Mouse (Mus musculus): ENCODE results near the gene 6430628N08Rik. TPM values are rescaled to one million over a fixed set of nuclear protein-coding genes. Genes with fewer than 3 reads are reported as not detected.
A peak's percentile ranks its signal among the peaks of the same experiment; 100 is the strongest.

The 6430628N08Rik gene
- not detected in 2 replicates for polyA plus RNA-seq (2016; fragmentation: Nextera tagmentation; extraction: Ambion mirVana)

DNA sequence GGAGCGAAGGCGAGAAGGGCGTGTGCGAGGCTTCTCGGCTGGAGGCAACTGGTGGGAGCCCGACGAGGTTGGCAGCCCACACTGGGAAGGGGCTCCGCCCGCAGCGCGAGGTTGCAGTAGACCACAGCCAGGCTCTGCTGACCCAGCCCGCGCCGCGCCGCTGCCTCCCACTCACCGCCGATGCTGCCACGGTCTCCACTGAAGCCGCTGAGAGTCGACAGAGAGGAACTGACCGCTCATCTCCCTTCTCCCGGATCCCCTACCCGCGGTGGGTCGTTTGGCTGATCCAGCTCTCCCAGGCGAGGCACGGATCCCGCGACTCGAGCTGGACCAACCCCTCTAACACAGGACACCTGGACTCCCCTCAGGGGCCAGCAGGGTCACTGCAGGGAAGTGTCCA lies at the start of gene 6430628N08Rik:
6430628N08Rik (plus strand) TSS at position 113 of the 400 bp plus-strand sequence.
- peak within 1 kb of the TSS; percentile 60 for H3K4me2 ChIP-seq
- no peak within 1 kb of the TSS for H3K27ac ChIP-seq
- no peaks in the 10 kb centered on the region for H3K9me3 ChIP-seq
- H3K27me3 ChIP-seq, result peaks cover 70% of the 10 kb centered on the region
- ATAC-seq (ENCODE audit: low FRiP score), result peak; percentile 54
- H3K4me3 ChIP-seq (replicated peaks), result peak within 1 kb of the TSS; percentile 31
- H3K9ac ChIP-seq, result peak within 1 kb of the TSS; percentile 54
- H3K4me1 ChIP-seq, result peaks cover 11% of the 10 kb centered on the region
- H3K36me3 ChIP-seq (replicated peaks), result no peaks in the 10 kb centered on the region
- under 1% methylated on average over 31 of the region's 31 CpGs for WGBS

GRCm38 (mm10) chr4:115840842-115841241 lies 49.6 kb upstream of the 6430628N08Rik start:
- ATAC-seq (ENCODE audit: low FRiP score), result no peak
- WGBS, result 92% methylated on average over 4 of the region's 4 CpGs
- Histone ChIP-seq H3K4me3 (replicated peaks) (no peak overlapping the region), H3K27me3 (no peaks in the 10 kb centered on the region), H3K9me3 (no peaks in the 10 kb centered on the region), H3K4me1 (peaks cover 12% of the 10 kb centered on the region), H3K36me3 (replicated peaks) (no peaks in the 10 kb centered on the region), H3K27ac (no peak overlapping the region), H3K9ac (no peak overlapping the region), H3K4me2 (no peak overlapping the region)

DNA sequence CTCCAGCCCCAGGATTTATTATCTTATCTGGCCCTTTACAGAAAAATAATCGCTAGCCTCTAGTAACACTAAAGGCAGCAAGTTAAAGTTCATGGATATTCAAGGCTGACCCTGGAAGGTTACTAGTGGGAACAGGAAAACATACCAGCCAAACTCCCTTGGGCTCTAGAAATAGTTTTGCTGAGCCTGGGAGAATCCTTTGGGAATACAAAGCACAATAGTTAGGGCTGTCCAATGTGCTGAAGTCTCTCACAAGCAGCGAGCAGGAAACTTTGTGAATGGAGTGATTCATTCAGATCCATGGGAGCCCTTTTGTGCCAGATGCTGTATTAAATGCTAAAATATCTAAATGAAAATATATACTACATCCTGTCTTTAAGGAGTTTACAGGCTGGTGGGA lies 43.8 kb upstream of the 6430628N08Rik start:
- 61% methylated on average over 2 of the region's 2 CpGs for WGBS
- H3K9ac ChIP-seq, result no peak overlapping the region
- H3K27ac ChIP-seq, result no peak overlapping the region
- ATAC-seq (ENCODE audit: low FRiP score), result no peak
- no peaks in the 10 kb centered on the region for H3K9me3 ChIP-seq
- no peak overlapping the region for H3K4me3 ChIP-seq (replicated peaks)
- no peak overlapping the region for H3K4me2 ChIP-seq
- peaks cover 5% of the 10 kb centered on the region; the same call in 1 of the 2 replicates for H3K4me1 ChIP-seq
- H3K27me3 ChIP-seq, result no peaks in the 10 kb centered on the region
- H3K36me3 ChIP-seq (replicated peaks), result peaks cover 15% of the 10 kb centered on the region

- no peak for ATAC-seq (ENCODE audit: low FRiP score)
Measured at GRCm38 (mm10) chr4:115847377-115847776, 43.1 kb upstream of the 6430628N08Rik start.

DNA sequence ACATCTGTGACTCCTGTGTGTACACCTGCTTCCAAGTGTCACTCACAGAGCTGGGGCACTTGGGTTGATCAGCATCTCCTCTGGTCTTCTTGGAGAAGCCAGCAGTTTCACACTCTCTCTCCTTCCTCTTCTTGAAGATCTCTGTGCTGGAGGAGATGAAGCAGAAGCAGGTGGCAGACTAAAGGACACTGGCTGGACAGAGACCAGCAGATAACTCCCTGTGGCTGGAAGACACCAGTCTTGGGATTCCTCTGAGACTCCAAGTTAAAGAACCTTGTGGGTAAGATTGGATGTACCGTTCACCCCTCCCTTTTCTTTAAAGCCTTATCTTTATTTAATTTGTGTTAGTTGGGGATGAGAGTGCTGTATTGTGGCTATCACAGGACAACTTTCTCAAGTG lies 42.4 kb upstream of the 6430628N08Rik start:
- ATAC-seq (ENCODE audit: low FRiP score), result no peak
- H3K9me3 ChIP-seq, result no peaks in the 10 kb centered on the region
- peaks cover 5% of the 10 kb centered on the region; the same call in 1 of the 2 replicates for H3K4me1 ChIP-seq
- H3K27me3 ChIP-seq, result no peaks in the 10 kb centered on the region
- WGBS, result 93% methylated on average over 1 of the region's 1 CpGs
- no peak overlapping the region for H3K4me2 ChIP-seq
- no peak overlapping the region for H3K4me3 ChIP-seq (replicated peaks)
- no peak overlapping the region for H3K27ac ChIP-seq
- H3K36me3 ChIP-seq (replicated peaks), result peaks cover 25% of the 10 kb centered on the region
- H3K9ac ChIP-seq, result no peak overlapping the region

More at GRCm38 (mm10) chr4:115847377-115847776, 43.1 kb upstream of the 6430628N08Rik start:
- H3K9me3 ChIP-seq, result no peaks in the 10 kb centered on the region
- no peaks in the 10 kb centered on the region for H3K27me3 ChIP-seq
- H3K4me3 ChIP-seq (replicated peaks), result no peak overlapping the region
- no peak overlapping the region for H3K27ac ChIP-seq
- H3K4me2 ChIP-seq, result no peak overlapping the region
- H3K36me3 ChIP-seq (replicated peaks), result peaks cover 18% of the 10 kb centered on the region
- H3K4me1 ChIP-seq, result peaks cover 5% of the 10 kb centered on the region; the same call in 1 of the 2 replicates
- no peak overlapping the region for H3K9ac ChIP-seq
- 50% methylated on average over 5 of the region's 5 CpGs for WGBS

DNA sequence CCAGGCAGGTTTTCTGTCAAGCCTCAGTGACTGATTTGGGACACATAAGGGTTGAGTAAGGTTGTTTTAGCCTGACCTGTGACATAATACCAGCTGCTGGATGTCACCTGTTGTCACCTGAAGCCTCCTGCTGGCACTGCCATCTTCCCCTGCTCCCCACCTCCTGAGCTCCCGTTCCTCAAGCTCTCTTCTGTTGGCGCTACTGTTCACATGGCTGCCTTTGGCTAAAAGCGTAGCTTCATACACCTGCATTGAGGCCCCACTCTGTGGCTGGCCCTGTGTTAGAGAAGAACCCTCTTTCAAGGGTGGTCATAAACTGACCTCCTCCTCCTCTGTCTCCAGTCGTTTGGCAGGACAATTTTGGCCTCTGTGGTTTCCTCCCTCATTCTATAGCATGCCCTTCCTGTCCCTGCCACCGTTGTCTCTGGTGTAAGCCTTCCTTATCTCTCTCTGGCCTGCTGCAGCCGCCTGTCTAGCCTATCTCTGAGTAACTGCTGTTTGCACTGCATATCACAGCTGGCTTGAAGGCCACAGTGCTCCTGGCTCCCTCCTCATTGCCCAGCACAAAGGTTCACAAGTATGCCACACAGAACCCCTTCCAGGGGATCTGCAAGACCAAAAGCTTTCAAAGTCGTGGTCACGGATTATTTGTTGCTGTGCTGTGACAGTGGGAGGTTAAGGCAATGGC lies 41.3 kb upstream of the 6430628N08Rik start:
- H3K27ac ChIP-seq, result no peak overlapping the region
- 80% methylated on average over 8 of the region's 8 CpGs for WGBS

GRCm38 (mm10) chr4:115850111-115850510 lies 40.4 kb upstream of the 6430628N08Rik start:
- H3K36me3 ChIP-seq (replicated peaks), result peaks cover 25% of the 10 kb centered on the region
- 88% methylated on average over 2 of the region's 2 CpGs for WGBS

More for the DNA sequence above, 41.3 kb upstream of the 6430628N08Rik start:
- H3K4me2 ChIP-seq, result no peak overlapping the region
- H3K4me3 ChIP-seq (replicated peaks), result no peak overlapping the region
- H3K27me3 ChIP-seq, result no peaks in the 10 kb centered on the region
- peaks cover 5% of the 10 kb centered on the region; the same call in 1 of the 2 replicates for H3K4me1 ChIP-seq
- no peak overlapping the region for H3K9ac ChIP-seq
- H3K36me3 ChIP-seq (replicated peaks), result peaks cover 25% of the 10 kb centered on the region
- no peak for ATAC-seq (ENCODE audit: low FRiP score)
- H3K9me3 ChIP-seq, result no peaks in the 10 kb centered on the region

GRCm38 (mm10) chr4:115850631-115851030 lies 39.8 kb upstream of the 6430628N08Rik start:
- H3K36me3 ChIP-seq (replicated peaks), result peaks cover 25% of the 10 kb centered on the region
- no peaks in the 10 kb centered on the region for H3K9me3 ChIP-seq
- no peak overlapping the region for H3K4me3 ChIP-seq (replicated peaks)
- no peaks in the 10 kb centered on the region for H3K27me3 ChIP-seq
- no peak for ATAC-seq (ENCODE audit: low FRiP score)
- H3K27ac ChIP-seq, result no peak overlapping the region
- no peak overlapping the region for H3K4me2 ChIP-seq
- peaks cover 14% of the 10 kb centered on the region for H3K4me1 ChIP-seq
- H3K9ac ChIP-seq, result no peak overlapping the region
- WGBS, result 76% methylated on average over 2 of the region's 2 CpGs

More at GRCm38 (mm10) chr4:115850111-115850510, 40.4 kb upstream of the 6430628N08Rik start:
- no peak overlapping the region for H3K27ac ChIP-seq
- H3K4me3 ChIP-seq (replicated peaks), result no peak overlapping the region
- H3K9me3 ChIP-seq, result no peaks in the 10 kb centered on the region
- H3K27me3 ChIP-seq, result no peaks in the 10 kb centered on the region
- H3K9ac ChIP-seq, result no peak overlapping the region
- no peak overlapping the region for H3K4me2 ChIP-seq
- no peak for ATAC-seq (ENCODE audit: low FRiP score)
- peaks cover 9% of the 10 kb centered on the region for H3K4me1 ChIP-seq

DNA sequence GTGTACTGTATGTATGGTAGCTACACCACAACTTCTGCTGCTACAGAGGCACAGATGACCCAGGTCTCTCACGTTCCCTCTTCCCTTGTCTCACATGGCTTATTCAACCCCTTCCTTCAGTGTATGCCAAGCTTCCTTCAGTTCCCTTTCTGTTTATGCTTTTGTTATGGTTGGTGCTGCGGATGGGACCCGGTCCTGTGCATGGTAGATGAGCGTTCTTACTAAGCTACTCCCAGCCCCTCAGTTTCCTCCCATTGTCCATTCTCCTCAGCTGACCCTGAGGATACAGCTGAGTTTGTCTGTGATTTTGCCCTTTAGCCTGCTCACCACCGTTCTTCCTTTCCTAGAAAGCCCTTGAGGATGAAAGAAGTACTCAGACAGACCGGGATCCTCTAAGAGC lies 38.9 kb upstream of the 6430628N08Rik start:
- no peak overlapping the region for H3K4me3 ChIP-seq (replicated peaks)
- H3K4me2 ChIP-seq, result no peak overlapping the region
- no peak overlapping the region for H3K27ac ChIP-seq
- WGBS, result 87% methylated on average over 6 of the region's 6 CpGs
- H3K4me1 ChIP-seq, result peaks cover 23% of the 10 kb centered on the region
- no peak for ATAC-seq (ENCODE audit: low FRiP score)
- no peaks in the 10 kb centered on the region for H3K27me3 ChIP-seq
- peaks cover 25% of the 10 kb centered on the region for H3K36me3 ChIP-seq (replicated peaks)
- no peak overlapping the region for H3K9ac ChIP-seq
- H3K9me3 ChIP-seq, result no peaks in the 10 kb centered on the region

DNA sequence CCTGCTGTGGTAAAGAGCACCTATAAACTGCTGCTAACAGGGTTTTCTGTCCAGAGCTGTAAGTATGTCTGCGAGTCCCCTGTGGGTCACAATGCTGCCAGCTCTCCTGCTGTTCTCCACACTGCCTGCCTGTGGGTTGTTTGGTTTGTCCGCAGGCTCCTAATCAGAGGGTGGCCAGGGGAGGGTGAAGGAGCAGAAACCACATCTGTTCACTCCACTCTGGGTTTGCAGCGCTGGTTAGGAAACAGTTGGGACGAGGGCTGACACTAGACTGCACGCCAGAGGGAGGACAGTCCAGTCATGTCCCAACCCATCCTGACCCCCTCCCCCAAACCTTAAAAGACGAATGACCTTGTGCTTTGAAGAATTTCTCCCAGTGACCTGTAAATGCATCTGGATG lies 35.4 kb upstream of the 6430628N08Rik start:
- Histone ChIP-seq H3K27me3 (no peaks in the 10 kb centered on the region), H3K36me3 (replicated peaks) (peaks cover 43% of the 10 kb centered on the region), H3K4me1 (peaks cover 25% of the 10 kb centered on the region), H3K9ac (no peak overlapping the region), H3K4me3 (replicated peaks) (no peak overlapping the region), H3K9me3 (no peaks in the 10 kb centered on the region), H3K27ac (no peak overlapping the region), H3K4me2 (no peak overlapping the region)
- 59% methylated on average over 6 of the region's 6 CpGs for WGBS
- ATAC-seq (ENCODE audit: low FRiP score), result no peak

DNA sequence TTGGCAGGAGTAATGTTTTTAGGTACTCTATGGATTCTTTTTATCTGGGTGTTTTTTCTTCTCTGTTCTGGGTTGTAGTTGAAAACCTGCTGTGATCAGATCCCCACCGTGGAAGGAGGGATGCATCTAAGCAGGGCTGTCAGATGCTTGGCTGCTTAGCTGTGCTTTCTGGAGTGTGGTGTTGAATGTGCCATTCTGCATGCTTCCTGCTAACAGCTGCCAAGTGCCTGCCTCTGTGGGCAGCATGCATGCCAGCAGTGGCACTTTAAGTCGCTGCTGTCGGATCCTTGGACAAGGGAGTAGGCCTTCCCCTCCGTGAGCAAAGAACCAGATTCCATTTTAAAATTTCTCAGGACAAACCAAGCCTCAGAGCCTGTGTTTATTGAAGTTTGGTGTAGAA lies 34.9 kb upstream of the 6430628N08Rik start:
- Histone ChIP-seq H3K27me3 (no peaks in the 10 kb centered on the region), H3K4me1 (peaks cover 25% of the 10 kb centered on the region), H3K4me2 (no peak overlapping the region), H3K9ac (peak overlapping the region; percentile 17; the same call in 1 of the 2 replicates), H3K36me3 (replicated peaks) (peaks cover 46% of the 10 kb centered on the region), H3K9me3 (no peaks in the 10 kb centered on the region), H3K27ac (0 out of 2 replicates have a peak overlapping the region, but pooled peaks have one; percentile 44), H3K4me3 (replicated peaks) (no peak overlapping the region)
- 76% methylated on average over 4 of the region's 4 CpGs for WGBS
- ATAC-seq (ENCODE audit: low FRiP score), result no peak

GRCm38 (mm10) chr4:115856282-115856681 lies 34.2 kb upstream of the 6430628N08Rik start:
- WGBS, result 45% methylated on average over 4 of the region's 4 CpGs
- Histone ChIP-seq H3K9me3 (no peaks in the 10 kb centered on the region), H3K27me3 (no peaks in the 10 kb centered on the region), H3K36me3 (replicated peaks) (peaks cover 50% of the 10 kb centered on the region), H3K27ac (peak overlapping the region; percentile 44; the same call in 1 of the 2 replicates), H3K9ac (peak overlapping the region; percentile 36), H3K4me3 (replicated peaks) (no peak overlapping the region), H3K4me2 (no peak overlapping the region), H3K4me1 (peaks cover 20% of the 10 kb centered on the region)
- ATAC-seq (ENCODE audit: low FRiP score), result no peak
